Mouse (Mus musculus): ENCODE results near the gene Bik.

The Bik gene

DNA sequence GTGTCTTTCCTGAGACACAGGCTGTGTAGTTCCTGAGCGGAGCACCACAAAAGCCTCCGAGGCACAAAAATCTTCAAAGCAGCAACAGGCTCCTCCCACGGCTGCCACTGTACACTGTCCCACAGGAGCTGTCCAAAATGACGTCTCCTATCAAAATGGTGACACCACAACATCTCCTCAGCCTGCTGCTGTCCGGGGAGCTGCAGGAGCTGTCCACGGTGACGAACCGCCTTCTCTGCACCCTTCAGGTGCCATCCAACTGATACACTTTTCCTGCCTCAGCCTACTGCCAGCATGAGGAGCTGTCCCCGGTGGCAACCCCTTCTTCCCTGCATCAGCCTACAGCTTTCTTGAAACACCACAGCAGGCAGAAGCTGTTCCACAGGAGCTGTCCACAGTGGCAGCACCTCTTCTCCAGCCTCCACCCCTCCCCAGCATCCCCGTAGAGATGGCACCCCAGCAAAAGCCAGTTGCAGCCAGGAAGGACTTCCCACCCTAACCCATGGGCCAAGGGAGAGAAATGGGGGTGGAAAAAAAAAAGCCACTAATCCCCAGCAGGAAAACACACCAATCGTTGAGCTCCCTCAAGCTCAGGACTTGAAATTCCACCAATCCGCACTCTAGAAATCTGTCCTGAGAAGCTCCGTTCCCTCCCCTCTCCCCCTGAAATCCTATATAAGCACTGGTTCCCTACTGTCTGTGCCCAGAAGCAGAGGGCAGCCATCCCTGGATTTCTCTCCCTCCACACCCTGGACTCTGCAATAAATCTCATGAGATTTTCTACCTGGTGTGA lies 14.0 kb upstream of the Bik start:
- no peak for DNase-seq (ENCODE audit: low spot score in 2 of 2)

DNA sequence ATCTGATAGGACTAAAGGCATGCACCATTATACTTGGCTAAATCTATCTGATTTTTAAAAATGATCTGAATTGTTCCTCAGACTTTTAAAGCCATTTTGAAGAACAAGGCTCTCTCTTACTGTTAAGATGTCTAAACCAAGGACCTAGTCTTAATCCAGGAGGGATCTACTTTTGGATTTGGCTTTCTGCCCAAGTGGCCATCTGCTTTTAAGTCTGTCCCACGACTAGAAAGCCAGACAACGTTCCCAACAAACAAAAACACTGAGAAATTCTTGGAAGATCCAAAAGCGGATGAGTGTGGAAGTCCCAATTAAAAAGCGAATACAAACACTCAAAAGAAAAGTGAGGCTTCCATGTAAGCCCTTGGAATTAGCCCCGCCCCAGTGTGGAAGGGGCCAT lies 11.6 kb upstream of the Bik start:
- DNase-seq (ENCODE audit: low spot score in 2 of 2): no peak

DNA sequence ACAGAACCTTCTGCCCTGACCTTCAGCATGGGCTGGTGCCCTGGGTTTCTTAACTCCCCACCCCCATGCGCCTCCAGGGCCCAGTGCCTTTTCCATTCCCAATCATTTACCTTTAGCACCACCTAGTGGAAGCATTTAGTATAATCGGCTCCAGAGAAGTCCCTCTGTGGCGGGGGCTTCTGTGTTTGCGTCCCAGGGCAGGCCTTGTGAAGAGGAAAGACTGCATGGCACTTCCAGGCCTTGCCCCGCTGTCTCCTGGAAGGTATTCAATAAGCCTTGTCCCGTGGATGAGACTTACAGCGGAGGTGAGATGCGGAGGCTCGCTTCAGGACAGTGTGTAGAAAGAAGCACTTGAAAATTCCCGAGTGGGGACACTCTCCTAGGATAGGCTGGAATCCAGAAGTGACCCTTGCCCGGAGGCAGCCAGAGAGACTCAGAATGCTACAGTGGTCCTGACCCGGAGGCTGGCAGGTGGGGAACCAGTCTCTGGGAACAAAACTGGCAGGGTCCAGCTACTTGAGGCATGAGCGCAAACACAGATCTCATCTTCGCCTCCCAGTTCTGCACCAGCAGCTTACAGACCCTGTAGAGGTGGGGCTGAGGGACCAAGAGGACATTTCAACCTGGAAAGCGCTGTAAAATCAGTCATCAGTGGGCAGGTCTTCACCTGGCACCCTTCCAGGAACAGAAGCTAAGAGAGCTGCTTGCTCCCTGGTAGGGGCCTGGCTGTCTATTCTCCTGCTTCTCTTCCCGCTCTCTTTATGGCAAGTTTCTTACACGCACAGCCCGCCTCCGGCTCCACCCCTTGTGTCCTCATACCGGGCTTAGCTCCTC lies 8.2 kb upstream of the Bik start:
- DNase-seq (ENCODE audit: low spot score in 2 of 2): peak in 1 of 2 experiments; percentile 19

DNA sequence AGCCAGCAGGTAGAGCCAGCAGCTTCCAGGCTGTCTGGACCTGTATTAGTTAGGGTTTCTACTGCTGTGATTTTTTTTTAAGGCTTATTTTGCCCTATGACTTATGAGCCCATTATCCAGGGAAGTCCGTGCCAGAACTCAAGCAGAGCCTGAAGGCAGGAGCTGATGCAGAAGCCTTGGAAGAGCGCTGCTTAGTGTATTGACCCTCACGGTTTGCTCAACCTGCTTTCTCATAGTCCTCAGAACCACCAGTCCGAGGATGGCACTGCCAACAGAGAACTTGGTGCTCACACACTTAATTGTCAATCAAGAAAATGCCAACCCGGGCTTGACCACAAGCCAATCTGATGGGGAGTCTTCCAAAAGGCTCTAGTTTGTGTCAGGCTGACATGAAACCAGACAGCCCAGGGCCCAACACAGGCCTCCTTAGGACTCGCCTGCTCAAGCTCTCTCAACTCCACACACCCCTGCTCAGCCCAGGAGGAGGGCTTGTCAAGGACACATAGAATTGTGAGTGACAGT lies 5.7 kb upstream of the Bik start:
- DNase-seq (ENCODE audit: low spot score in 2 of 2): no peak

DNA sequence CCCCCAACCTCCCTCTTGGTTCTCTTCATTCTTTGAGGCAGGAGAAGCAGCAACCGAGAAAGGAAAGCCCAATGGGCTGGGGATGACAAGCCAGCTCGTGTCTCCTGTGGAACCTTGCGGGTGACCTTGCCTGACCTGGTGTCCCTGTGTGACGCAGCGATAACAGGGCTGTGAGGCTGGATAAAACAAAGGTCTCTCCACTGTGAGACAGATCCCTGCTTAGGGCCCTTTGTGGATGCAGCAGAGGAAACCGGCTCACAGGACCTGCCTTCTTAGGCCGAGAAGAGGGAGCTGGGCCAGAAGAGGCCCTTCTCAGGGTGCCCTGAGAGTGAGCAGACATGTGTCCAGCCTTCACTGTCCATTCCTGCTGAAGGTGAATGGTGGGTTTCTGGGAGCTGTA lies 3.5 kb upstream of the Bik start:
- DNase-seq (ENCODE audit: low spot score in 2 of 2): no peak

DNA sequence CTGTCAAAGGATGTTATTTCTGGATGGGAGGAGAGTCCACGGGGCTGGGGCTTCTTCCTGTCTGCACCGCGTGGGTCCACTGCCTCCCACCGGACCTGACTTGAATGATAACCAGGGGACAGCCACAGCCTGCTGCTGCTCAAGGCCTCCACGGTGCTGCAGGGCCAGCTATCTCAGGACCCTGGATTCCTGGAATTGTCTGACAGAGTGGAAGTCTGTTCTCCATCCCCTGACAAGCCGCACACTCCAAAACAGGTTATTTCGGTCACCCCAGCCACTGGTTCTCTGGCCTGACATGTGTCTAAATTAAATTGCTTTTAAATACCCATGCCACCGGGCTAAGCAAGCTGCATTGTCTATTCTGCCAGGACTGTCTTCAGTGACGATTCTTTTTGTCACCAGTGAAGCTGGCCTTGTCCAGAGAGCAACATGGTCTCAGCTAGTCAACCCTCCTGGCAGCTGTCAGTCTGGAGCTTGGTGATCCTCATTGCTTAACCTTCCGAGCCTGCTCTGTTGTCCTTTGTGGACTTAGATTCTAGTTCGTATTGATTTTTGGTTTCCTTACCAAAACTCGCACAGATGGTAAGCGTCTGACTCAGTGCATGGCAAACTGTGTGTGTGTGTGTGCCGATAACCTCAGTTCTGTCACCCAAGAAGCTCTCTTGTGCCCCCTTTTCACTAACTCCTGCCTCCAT lies 2.9 kb upstream of the Bik start:
- DNase-seq (ENCODE audit: low spot score in 2 of 2): no peak

DNA sequence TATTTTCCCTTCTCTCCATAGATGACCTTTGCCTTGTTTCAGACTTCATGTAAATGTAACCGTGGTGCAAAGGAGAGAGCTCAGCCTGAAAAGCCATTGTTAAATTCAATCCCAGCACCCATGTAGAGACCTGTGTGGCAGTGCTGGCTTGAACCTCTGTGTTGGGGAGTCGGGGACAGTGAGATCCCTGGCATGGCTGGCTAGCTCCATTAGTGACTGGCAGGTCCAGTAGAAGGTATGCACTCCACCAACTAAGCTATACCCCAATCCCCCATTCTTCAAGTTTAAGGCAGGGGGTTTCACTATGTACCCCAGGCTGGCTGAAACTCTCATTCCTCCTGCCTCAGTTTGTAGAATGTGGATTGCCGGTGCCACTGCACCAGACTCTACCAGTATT lies 2.3 kb upstream of the Bik start:
- DNase-seq (ENCODE audit: low spot score in 2 of 2): no peak

DNA sequence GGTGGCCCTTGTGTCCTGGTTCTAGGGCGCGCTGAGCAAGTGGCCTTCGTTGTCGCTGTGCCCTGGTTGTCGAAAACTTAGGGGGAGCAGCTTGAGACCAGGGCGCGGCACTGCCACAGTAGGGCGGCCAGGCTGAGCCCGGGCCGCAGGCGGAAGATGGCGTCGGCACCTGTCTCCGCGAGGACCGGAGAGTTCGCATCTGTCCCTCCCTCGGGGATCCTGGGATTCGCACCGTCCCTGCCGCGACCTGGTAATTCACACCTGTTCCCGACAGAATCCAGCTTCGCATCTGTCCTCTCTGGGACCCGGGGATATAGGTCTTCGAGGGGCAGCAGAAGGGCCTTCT lies 403 bp downstream of the Bik start:
- no peak for DNase-seq (ENCODE audit: low spot score in 2 of 2)

DNA sequence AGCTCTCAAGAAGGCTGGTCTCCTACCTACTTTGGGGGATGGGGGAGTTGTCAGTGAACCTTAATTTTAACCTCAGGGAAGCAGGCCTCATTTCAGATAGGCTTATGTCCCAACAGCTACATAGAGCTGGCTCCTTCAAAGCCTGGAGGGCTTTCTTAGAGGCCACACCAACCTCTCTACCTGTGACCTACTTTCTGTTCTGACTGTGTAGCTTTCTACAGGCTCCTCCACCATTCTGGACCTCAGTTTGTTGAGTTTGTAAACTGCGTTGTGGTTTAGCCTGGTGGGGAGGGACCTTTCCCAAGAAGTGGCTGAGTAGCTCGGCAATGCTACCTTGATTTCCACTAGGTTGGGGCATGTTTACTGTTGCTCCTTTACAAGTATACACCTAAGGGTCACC lies 1.1 kb downstream of the Bik start:
- DNase-seq (ENCODE audit: low spot score in 2 of 2): no peak

DNA sequence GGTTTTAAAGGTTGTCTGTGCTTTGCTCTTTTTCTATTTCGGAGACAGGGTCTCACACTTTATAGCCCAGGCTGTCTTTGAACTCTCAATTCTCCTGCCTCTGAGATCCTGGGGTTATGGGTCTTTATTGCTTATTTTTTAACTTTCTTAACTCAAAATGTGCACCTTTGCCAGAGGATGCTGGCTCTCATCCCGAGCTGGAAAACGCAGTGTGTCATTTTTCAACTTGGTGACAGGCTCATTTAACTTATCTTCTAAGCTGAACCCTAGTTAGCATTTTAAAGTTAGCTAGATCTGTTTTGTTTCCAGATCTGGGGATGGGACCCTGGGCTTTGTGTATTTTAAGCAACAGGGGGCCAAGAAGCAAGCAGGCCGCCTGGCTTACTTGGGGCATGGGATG lies 2.2 kb downstream of the Bik start:
- no peak for DNase-seq (ENCODE audit: low spot score in 2 of 2)

DNA sequence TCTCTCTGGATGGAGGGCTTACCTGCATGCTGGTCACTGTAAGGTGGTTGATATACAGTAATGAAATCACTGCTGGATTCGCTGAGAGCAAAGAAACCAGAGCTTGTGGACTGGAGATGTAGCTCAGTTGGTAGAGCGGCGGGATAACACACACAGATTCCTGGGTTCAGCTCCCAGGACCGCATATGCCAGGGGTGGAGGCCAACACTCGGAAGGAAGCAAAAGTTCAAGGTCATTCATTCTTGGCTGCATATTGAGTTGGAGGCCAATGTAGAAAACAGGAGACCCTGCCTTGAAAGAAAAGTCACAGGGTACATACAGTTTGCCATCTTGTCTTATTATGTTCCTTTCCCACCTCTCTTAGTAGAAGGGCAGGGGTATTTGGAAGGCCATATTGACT lies 3.1 kb downstream of the Bik start:
- DNase-seq (ENCODE audit: low spot score in 2 of 2): no peak

DNA sequence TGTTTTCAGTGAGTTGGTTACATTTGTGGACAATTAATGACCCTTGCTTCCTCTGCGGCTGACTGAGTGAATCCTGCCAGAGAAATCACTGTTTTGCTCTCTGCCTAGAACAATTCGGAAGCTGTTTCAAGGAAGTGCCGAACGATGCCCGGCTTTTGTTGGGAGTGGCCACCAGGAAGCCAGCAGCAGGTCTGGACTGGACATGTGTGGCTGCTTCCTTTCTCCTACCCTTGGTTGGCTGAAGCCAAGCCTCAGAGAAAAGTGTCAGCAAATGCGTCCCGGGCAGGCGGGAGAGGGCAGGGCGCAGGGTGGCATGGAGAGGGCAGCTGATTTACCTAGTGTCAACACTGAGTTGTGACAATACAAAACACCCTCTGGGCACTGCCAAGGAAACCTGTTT lies 3.6 kb downstream of the Bik start:
- no peak for DNase-seq (ENCODE audit: low spot score in 2 of 2)

DNA sequence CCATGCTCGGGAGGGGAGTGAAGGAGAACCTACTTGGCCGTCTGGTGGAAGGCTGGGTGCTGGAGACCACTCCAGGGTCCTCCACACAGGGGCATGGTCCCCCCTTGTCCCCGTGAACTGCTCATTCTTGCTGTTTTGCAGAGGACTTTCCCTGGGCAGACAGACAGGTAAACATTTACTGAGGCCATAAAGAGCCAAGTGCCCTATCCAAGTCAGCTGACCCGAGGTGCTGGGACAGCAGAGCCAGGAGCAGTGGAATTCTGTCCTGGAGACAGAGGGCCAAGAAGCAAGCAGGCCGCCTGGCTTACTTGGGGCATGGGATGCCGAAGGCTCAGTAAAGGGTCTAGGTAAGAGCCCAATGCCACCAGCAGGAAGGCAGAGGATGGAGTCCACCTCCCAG lies 4.0 kb downstream of the Bik start:
- no peak for DNase-seq (ENCODE audit: low spot score in 2 of 2)

DNA sequence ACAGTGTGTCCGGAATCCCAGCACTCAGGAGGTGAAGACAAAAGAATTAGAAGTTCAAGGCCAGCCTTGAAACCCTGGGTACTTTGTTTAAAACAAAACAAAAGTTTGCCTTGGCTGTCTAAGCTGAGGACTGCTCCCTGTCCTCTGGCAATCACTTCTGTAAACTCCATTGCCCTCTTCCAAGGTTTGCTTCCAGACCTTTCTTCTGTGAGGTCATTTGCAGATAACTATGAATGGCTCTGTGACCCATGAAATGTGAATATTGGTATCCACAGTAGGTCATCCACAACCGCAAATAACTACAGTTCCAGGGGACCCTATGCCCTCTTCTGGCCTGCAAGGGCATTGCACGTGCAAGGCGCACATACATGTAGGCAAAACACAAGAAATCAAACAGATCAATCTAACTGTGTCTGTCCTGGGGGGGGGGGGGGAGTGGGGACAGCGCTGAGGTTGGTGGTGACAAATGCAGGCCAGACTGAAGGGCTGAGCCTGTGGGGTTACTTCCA lies 5.4 kb downstream of the Bik start:
- DNase-seq (ENCODE audit: low spot score in 2 of 2): no peak

DNA sequence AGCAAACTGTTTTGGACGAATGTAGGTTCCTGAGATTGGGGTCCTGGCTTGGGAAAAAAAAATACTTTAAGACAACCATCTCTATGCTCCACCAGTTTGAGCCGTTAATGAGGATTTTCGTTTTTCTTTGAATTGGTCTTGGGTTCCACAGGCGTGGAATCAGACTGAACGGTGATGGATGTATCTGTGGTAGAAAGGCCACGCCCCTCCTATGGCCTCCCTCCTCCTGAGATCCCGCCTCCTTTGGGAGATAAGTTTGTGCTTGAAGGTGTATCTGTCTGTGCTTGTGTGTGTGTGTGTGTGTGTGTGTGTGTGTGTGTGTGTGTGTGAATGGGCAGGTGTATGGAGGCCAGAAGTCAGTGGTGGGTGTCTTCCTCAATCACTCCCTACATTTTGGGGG lies 5.9 kb downstream of the Bik start:
- DNase-seq (ENCODE audit: low spot score in 2 of 2): no peak

DNA sequence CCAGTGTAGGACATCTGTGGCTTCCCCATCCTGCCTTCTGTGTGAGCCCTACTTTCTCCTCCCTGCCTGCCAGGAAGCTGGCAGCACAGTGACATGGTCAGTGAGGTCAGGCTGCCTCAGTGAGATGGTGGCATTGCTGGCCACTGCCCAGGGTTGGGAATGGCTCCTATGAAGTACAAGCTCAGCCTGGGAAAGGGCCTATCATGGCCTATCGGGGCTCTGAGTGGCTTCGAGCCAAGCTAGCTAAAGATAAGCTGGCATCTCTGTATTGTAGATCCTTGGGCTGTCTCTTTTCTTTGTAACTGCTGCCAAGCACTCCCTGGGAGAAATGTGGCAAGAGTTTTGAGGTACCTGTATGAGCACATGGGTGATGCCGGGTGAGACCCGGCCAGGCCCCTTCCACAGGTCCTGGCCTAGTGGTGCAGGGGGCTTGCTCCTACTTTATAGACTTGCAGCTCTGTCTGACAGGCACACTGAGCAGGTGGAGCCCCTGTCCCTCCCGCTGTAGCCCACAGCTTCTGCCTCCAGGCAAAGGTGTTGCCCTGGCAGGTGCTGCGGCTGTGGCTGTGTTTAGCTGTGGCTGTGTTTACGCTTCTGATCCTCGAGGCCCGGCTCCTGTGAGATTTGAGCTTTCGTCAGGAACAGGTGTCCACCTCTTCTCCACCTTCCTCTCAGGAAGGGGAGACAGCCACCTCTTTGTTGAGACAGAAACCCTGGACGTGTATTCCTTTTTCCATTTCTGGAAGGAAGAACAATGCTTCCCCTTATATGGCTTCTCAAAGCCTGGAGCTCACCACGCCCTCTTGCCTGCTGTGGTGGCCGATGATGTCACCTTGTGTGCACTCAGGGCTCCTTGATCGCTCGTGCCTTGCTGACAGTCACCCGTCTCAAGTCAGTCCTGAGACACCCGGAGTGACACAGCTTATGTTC lies 8.6 kb downstream of the Bik start:
- DNase-seq (ENCODE audit: low spot score in 2 of 2): no peak

DNA sequence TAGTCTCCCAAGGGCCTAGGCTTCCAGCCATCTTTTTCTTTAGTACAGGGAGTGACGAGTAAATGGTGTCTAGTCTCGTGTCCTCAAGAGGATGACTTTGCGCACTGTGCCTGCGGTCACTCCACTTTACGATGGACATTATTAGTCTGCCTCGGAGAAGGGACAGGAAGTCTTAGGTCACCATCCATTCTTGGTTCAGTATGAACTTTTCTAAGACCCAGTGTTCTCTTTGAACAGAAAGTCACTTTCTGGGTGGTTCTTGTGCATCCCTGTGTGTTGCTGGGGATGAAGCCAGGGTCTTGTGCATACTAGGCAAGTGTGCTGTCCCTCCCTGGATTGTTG lies 9.2 kb downstream of the Bik start:
- no peak for DNase-seq (ENCODE audit: low spot score in 2 of 2)

DNA sequence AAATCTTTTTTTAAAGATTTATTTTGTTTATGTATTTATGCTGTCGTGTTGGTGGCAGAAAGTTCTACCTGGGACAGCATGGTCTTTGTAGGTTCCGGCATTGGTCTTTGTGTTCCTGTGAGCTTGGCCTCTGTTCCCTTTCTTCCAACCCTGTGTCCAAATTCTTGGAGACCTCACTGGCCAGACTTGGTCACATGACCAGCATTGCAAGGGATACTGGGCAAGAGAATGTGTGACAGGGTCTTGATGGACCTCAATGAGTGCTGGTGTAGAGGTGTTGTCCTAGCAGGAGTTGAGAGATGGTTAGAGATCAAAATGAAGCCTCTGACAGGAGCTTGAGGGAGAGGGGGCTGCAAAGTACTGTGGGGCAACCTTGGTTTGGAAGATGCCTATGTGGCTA lies 12.2 kb downstream of the Bik start:
- no peak for DNase-seq (ENCODE audit: low spot score in 2 of 2)

DNA sequence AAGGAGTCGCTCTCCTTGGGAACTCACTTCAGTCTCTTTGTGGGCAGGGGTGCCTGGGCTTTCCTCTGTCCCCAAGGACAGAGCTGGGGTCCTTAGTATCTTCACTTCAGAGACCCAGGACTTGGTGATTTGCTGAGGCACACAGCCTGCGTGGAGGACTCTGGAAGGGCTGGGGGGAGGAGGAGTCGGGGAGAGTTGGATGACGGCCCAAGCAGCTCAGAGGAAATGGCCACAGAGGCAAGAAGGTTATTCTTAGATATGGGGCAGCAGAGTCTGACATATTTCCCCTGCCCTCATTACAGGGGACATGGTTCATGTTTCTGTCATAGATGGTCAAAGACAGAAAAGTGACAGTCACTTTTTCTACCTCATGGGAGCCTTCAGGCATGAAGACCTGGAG lies 13.2 kb downstream of the Bik start:
- no peak for DNase-seq (ENCODE audit: low spot score in 2 of 2)

DNA sequence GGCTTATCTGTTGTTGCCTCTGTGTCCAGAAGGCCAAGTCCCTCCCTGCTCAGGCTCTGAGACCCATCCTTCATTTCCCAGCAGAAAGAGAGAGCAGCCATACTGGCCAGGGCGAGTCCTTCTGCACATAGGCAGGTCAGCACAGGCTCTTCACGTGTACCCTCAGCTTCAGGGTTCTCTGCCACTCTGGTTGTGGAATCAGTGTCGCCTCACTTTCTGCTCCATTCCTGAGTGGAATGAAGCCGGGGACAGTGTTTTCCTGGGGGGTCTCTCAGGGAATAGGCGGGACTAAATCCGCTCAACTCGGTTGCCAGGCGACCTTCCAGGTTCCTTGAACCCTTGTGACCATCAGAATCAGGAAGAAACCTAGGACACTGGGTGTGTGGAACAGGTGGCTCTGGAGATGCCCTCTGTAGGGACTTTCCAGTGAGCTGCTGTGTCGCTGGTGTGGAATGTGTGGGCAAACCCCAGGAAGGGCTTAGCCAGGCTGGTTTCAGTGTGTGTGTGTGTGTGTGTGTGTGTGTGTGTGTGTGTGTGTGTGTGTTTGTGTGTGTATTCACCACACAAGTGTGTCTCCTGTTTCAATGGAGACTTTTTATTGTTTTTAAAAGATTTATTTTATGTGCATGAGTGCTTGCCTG lies 15.1 kb downstream of the Bik start:
- DNase-seq (ENCODE audit: low spot score in 2 of 2): no peak

DNA sequence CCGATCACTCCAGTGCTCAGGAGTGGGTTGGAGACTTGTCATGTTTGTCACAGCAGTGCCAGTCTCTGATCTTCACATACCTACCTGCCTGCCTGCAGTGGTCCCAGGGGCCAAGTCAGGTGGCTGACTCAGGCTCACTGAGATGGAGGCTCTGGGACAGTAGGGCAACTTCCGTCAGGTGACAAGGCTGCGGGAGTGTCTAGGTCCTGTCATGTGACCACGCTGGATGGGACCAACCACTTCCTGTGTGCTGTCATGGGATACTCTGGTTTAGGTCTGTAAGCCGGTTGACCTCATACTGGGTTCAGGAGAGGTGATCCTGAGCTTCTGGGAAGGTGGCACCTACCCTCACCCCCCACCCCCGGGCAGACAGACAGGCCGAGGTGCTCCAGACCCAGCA lies 19.4 kb downstream of the Bik start:
- no peak for DNase-seq (ENCODE audit: low spot score in 2 of 2)
